Comparison of ENCODE assay signal across 8 mouse cellular contexts in genomic region chr1:91493938-91494337, GRCm38 (mm10). TPM values are rescaled to one million over a fixed set of nuclear protein-coding genes. Genes with fewer than 3 reads are reported as not detected.
DNase-seq lines count a peak whose midpoint lies in the region; ATAC-seq and TF ChIP-seq lines count a peak whose summit lies in the region.

No protein-coding gene starts in this region.

- H3K4me1 ChIP-seq in kidney, postnatal 0 days (replicated peaks; ENCODE audit: insufficient read depth, low read length) = peaks cover 8% of the 10 kb centered on the region
- H3K4me1 ChIP-seq in cortical plate, adult 2 months (ENCODE audit: control insufficient read depth, insufficient read depth, low read length) = peaks cover 7% of the 10 kb centered on the region
- peaks cover 10% of the 10 kb centered on the region for H3K4me1 ChIP-seq in hindbrain, embryonic 14.5 days (replicated peaks; ENCODE audit: control insufficient read depth, insufficient read depth, low read length)
- peaks cover 10% of the 10 kb centered on the region for H3K4me1 ChIP-seq in midbrain, postnatal 0 days (ENCODE audit: insufficient read depth, low read length)

- TF ChIP-seq POLR2A in cortical plate, adult 2 months (IDR thresholded peaks at IDR 0.05; ENCODE audit: extremely low read depth, insufficient read depth, low read length) = no peak

- WGBS in kidney, postnatal 0 days = 37% methylated on average over 3 of the region's 3 CpGs
- WGBS in hindbrain, embryonic 14.5 days = 56% methylated on average over 3 of the region's 3 CpGs
- WGBS in midbrain, postnatal 0 days = 48% methylated on average over 3 of the region's 3 CpGs

- peak overlapping the region; percentile 86 for H3K4me2 ChIP-seq in kidney, postnatal 0 days (ENCODE audit: low read length)
- H3K4me2 ChIP-seq in hindbrain, embryonic 14.5 days (replicated peaks) = peak overlapping the region; percentile 93
- H3K4me2 ChIP-seq in midbrain, postnatal 0 days (ENCODE audit: low read depth, low read length, poor library complexity, severe bottlenecking) = peak overlapping the region; percentile 87

- no peaks in the 10 kb centered on the region for H3K9me3 ChIP-seq in kidney, postnatal 0 days (replicated peaks; ENCODE audit: low read length)
- H3K9me3 ChIP-seq in hindbrain, embryonic 14.5 days (ENCODE audit: control insufficient read depth, low read length) = no peaks in the 10 kb centered on the region
- H3K9me3 ChIP-seq in midbrain, postnatal 0 days (ENCODE audit: low read length) = no peaks in the 10 kb centered on the region

- peak; percentile 2; the same call in 1 of the 2 replicates for ATAC-seq in kidney, postnatal 0 days (replicated peaks; ENCODE audit: low FRiP score, low read depth)
- ATAC-seq in hindbrain, embryonic 14.5 days (ENCODE audit: low FRiP score) = no peak
- no peak for ATAC-seq in midbrain, postnatal 0 days (ENCODE audit: low FRiP score)

- DNase-seq in kidney, postnatal 0 days (ENCODE audit: low spot score) = no peak
- no peak for DNase-seq in kidney, adult 8-10 months
- DNase-seq in hindbrain, embryonic 14.5 days (ENCODE audit: low spot score) = no peak
- no peak for DNase-seq in midbrain, postnatal 0 days (ENCODE audit: low spot score)
- DNase-seq in gastrocnemius, postnatal 25 days = no peak
- DNase-seq in layer of hippocampus, adult 8-10 months (ENCODE audit: low spot score in 2 of 2) = no peak
- no peak for DNase-seq in retina, postnatal 1 day

- no peak for TF ChIP-seq CTCF in kidney, postnatal 0 days (IDR thresholded peaks at IDR 0.05; ENCODE audit: low read depth)
- TF ChIP-seq CTCF in cortical plate, adult 2 months (IDR thresholded peaks at IDR 0.05; ENCODE audit: extremely low read depth, insufficient read depth, low read length) = no peak
- no peak for TF ChIP-seq CTCF in midbrain, postnatal 0 days (IDR thresholded peaks at IDR 0.05)

- no peak overlapping the region for H3K27ac ChIP-seq in kidney, postnatal 0 days
- H3K27ac ChIP-seq in cortical plate, adult 2 months (ENCODE audit: insufficient read depth, low read length) = no peak overlapping the region
- no peak overlapping the region for H3K27ac ChIP-seq in hindbrain, embryonic 14.5 days
- no peak overlapping the region for H3K27ac ChIP-seq in midbrain, postnatal 0 days (ENCODE audit: low read depth, low read length)

- no peaks in the 10 kb centered on the region for H3K27me3 ChIP-seq in kidney, postnatal 0 days (ENCODE audit: insufficient read depth, low read length)
- H3K27me3 ChIP-seq in hindbrain, embryonic 14.5 days (ENCODE audit: control insufficient read depth, insufficient read depth, low read length) = no peaks in the 10 kb centered on the region
- no peaks in the 10 kb centered on the region for H3K27me3 ChIP-seq in midbrain, postnatal 0 days (ENCODE audit: insufficient read depth, low read length)

- no peak overlapping the region for H3K9ac ChIP-seq in kidney, postnatal 0 days (ENCODE audit: low read depth, low read length)
- peak overlapping the region; percentile 88; the same call in 1 of the 2 replicates for H3K9ac ChIP-seq in hindbrain, embryonic 14.5 days
- peak overlapping the region; percentile 88; the same call in 1 of the 2 replicates for H3K9ac ChIP-seq in midbrain, postnatal 0 days (replicated peaks; ENCODE audit: low read length, poor library complexity, severe bottlenecking)

- H3K36me3 ChIP-seq in kidney, postnatal 0 days (ENCODE audit: insufficient read depth, low read length) = no peaks in the 10 kb centered on the region
- no peaks in the 10 kb centered on the region; the same call in 1 of the 2 replicates for H3K36me3 ChIP-seq in hindbrain, embryonic 14.5 days (replicated peaks; ENCODE audit: control insufficient read depth, insufficient read depth)
- H3K36me3 ChIP-seq in midbrain, postnatal 0 days (ENCODE audit: insufficient read depth, low read length) = no peaks in the 10 kb centered on the region

- peak overlapping the region; percentile 80; the same call in 1 of the 2 replicates for H3K4me3 ChIP-seq in kidney, postnatal 0 days (replicated peaks; ENCODE audit: low read depth, low read length)
- H3K4me3 ChIP-seq in cortical plate, adult 2 months (ENCODE audit: insufficient read depth, low read length) = peak overlapping the region; percentile 100; the same call in 1 of the 2 replicates
- peak overlapping the region; percentile 90 for H3K4me3 ChIP-seq in hindbrain, embryonic 14.5 days (replicated peaks; ENCODE audit: low read length)
- H3K4me3 ChIP-seq in midbrain, postnatal 0 days (ENCODE audit: low read depth, low read length) = peak overlapping the region; percentile 85

RNA-seq across cellular contexts. Expression of gene Traf3ip1, which starts 0.5 kb away (rescaled TPM):
- polyA plus RNA-seq in kidney, postnatal 0 days (2015; fragmentation: Nextera tagmentation; extraction: Ambion mirVana) = 6.3 and 6.5 TPM in 2 replicates
- 18.2 and 20.0 TPM in 2 replicates for polyA plus RNA-seq in cortical plate, adult 2 months (2012; rRNA removed)
- polyA plus RNA-seq in hindbrain, embryonic 14.5 days (2014; fragmentation: Nextera tagmentation; extraction: Ambion mirVana) = 6.5 and 7.6 TPM in 2 replicates
- total RNA-seq in midbrain, postnatal 0 days (2014; rRNA removed) = 17.3 and 18.4 TPM in 2 replicates
- polyA plus RNA-seq in midbrain, postnatal 0 days (2015; fragmentation: Nextera tagmentation; extraction: Ambion mirVana) = 6.1 and 7.0 TPM in 2 replicates
- total RNA-seq in gastrocnemius, postnatal 25 days (2021) = 1 to 10 TPM; 2.9 to 3.2 TPM
- total RNA-seq in layer of hippocampus, adult 8-10 months (2022) = 10 to 100 TPM; 13.3 to 14.6 (median 13.8) TPM

RNA-seq across cellular contexts. Expression of gene Per2, which starts 34.8 kb away (rescaled TPM):
- polyA plus RNA-seq in kidney, postnatal 0 days (2015; fragmentation: Nextera tagmentation; extraction: Ambion mirVana) = 2.3 and 2.7 TPM in 2 replicates
- polyA plus RNA-seq in cortical plate, adult 2 months (2012; rRNA removed) = 21.6 and 24.3 TPM in 2 replicates
- 3.5 and 5.2 TPM in 2 replicates for polyA plus RNA-seq in hindbrain, embryonic 14.5 days (2014; fragmentation: Nextera tagmentation; extraction: Ambion mirVana)
- 10.5 and 11.3 TPM in 2 replicates for total RNA-seq in midbrain, postnatal 0 days (2014; rRNA removed)
- 3.3 and 3.8 TPM in 2 replicates for polyA plus RNA-seq in midbrain, postnatal 0 days (2015; fragmentation: Nextera tagmentation; extraction: Ambion mirVana)
- total RNA-seq in gastrocnemius, postnatal 25 days (2021) = 1 to 10 TPM in 1 of 2 experiments, under 1 TPM in 1; 0.97 to 7.1 TPM
- 10 to 100 TPM; 20.4 to 37.6 (median 30.4) TPM for total RNA-seq in layer of hippocampus, adult 8-10 months (2022)

RNA-seq across cellular contexts. Expression of gene Asb1, which starts 46.4 kb away (rescaled TPM):
- 4.0 and 4.3 TPM in 2 replicates for polyA plus RNA-seq in kidney, postnatal 0 days (2015; fragmentation: Nextera tagmentation; extraction: Ambion mirVana)
- 20.7 and 22.2 TPM in 2 replicates for polyA plus RNA-seq in cortical plate, adult 2 months (2012; rRNA removed)
- polyA plus RNA-seq in hindbrain, embryonic 14.5 days (2014; fragmentation: Nextera tagmentation; extraction: Ambion mirVana) = 15.7 and 16.7 TPM in 2 replicates
- 29.3 and 32.1 TPM in 2 replicates for total RNA-seq in midbrain, postnatal 0 days (2014; rRNA removed)
- 8.6 and 8.8 TPM in 2 replicates for polyA plus RNA-seq in midbrain, postnatal 0 days (2015; fragmentation: Nextera tagmentation; extraction: Ambion mirVana)
- 10 to 100 TPM; 15.5 TPM for total RNA-seq in gastrocnemius, postnatal 25 days (2021)
- 10 to 100 TPM; 34.7 to 38.2 (median 36.4) TPM for total RNA-seq in layer of hippocampus, adult 8-10 months (2022)
